Mouse (Mus musculus): ENCODE results near the gene Slc35a1. TPM values are rescaled to one million over a fixed set of nuclear protein-coding genes. Genes with fewer than 3 reads are reported as not detected.

Gene Slc35a1
- total RNA-seq, 2 experiments from 2014 or later, result 25.6 to 26.2 TPM

GRCm38 (mm10) chr4:34661514-34661913 is 25.7 kb downstream of the Slc35a1 start:
- intact Hi-C loops (cut with DNase I), result no loop called here
- no peak for DNase-seq (ENCODE audit: extremely low spot score in 1 of 2, low spot score in 2 of 2)

DNA sequence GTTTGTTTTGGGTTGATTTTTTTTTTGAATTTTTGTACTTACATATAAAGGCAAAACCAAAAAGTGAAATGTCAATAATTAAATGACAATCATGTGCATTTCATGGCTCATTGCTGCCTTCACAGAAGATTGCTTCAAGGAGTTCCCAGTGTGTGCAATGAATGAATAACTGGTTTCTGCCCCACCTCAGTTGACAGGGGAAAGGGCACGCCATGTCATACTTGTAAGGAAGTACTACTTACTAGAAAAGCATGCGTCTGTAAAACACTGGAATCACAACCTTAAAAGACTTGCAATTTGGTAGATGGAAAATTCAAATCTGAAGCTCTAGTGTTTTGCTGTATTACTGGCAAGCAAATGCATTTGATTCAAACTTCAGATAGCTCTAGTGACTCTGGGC is 28.2 kb downstream of the Slc35a1 start:
- DNase-seq (ENCODE audit: extremely low spot score in 1 of 2, low spot score in 2 of 2), result no peak
- intact Hi-C loops (cut with DNase I), result no loop called here

GRCm38 (mm10) chr4:34656101-34656500 is 31.1 kb downstream of the Slc35a1 start:
- DNase-seq (ENCODE audit: extremely low spot score in 1 of 2, low spot score in 2 of 2), result no peak
- intact Hi-C loops (cut with DNase I), result no loop called here

DNA sequence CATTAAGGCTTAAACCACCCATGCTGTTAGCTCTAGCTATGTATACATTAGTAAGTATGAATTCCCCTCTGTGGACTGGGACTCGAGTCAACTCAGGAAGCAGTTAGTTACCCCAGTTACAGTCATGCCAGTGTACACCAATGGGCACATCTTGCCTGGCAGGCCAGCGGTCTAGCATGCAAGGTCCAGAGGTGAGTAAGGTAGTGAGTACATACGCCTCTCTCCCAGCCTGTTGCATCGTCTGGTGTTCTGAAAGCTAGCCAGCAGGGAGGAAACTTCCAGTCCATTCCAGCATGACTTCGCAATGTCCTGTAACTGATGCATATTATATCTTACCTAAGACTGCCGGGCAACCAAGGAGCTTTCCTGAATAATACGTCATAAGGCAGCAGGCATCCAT is 34.1 kb downstream of the Slc35a1 start:
- intact Hi-C loops (cut with DNase I), result no loop called here
- no peak for DNase-seq (ENCODE audit: extremely low spot score in 1 of 2, low spot score in 2 of 2)

GRCm38 (mm10) chr4:34644779-34645178 is 42.5 kb downstream of the Slc35a1 start:
- intact Hi-C loops (cut with DNase I), result no loop called here
- no peak for DNase-seq (ENCODE audit: extremely low spot score in 1 of 2, low spot score in 2 of 2)

GRCm38 (mm10) chr4:34640731-34641130 is 46.5 kb downstream of the Slc35a1 start:
- no peak for DNase-seq (ENCODE audit: extremely low spot score in 1 of 2, low spot score in 2 of 2)
- intact Hi-C loops (cut with DNase I), result no loop called here

GRCm38 (mm10) chr4:34639745-34640364 is 47.4 kb downstream of the Slc35a1 start:
- intact Hi-C loops (cut with DNase I), result no loop called here
- DNase-seq (ENCODE audit: extremely low spot score in 1 of 2, low spot score in 2 of 2), result no peak

GRCm38 (mm10) chr4:34637851-34638250 is 49.4 kb downstream of the Slc35a1 start:
- intact Hi-C loops (cut with DNase I), result no loop called here
- no peak for DNase-seq (ENCODE audit: extremely low spot score in 1 of 2, low spot score in 2 of 2)

DNA sequence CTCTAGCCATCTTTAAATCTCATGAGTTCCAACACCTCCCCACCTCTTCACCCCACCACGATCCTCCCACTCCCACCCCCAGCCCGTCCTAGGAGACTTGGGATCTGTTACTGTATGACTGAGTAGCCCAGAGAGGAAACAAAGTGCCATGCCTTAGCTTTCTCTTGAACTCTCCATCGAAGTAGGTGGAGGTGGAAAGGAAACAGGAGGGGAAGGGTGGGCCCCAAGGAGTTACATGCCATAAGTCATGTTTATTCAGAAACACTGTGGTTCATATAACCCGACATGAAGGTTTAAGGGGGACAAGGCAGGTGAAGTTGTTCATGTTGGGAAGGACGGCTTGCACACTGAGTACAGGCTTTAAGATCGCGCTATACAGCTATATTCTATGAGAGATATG is 49.9 kb downstream of the Slc35a1 start:
- intact Hi-C loops (cut with DNase I), result no loop called here
- DNase-seq (ENCODE audit: extremely low spot score in 1 of 2, low spot score in 2 of 2), result no peak

DNA sequence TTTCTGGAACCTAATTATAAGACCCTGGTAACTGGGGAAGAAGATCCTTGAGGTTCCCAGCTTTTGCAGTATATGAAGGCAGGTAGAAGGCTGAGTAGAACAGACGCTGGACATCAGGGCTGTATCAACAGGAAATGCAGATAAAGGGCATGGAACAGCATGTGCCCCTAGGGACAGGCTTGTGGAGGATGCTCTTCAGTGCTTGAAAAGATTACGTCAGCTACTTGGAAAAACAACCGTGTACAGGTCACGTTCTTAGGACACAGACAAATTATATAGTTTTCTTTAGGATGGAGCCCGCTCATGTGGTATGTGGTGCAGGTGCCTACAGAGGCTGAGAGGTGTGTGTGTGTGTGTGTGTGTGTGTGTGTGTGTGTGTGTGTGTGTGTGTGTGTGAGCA is 51.2 kb downstream of the Slc35a1 start:
- DNase-seq (ENCODE audit: extremely low spot score in 1 of 2, low spot score in 2 of 2), result no peak
- intact Hi-C loops (cut with DNase I), result no loop called here

DNA sequence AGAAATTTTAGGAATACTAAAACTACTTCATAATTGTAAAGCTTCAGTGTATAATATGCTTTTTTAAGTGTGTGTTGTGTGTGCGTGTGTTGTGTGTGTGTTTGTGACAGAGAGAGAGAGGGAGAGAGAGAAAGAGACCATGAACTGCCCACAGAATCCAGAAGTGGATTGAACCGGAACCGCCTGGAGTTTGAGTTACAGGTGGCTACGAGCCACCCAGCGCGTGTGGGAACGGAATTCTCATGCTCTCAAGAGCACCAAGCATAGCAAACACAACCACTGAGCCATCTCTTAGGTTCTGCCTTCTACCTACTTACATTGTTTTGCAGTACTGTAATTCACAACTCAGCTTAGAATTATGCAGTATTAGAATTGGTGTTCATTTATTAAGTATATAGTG is 53.1 kb downstream of the Slc35a1 start:
- intact Hi-C loops (cut with DNase I), result no loop called here

DNA sequence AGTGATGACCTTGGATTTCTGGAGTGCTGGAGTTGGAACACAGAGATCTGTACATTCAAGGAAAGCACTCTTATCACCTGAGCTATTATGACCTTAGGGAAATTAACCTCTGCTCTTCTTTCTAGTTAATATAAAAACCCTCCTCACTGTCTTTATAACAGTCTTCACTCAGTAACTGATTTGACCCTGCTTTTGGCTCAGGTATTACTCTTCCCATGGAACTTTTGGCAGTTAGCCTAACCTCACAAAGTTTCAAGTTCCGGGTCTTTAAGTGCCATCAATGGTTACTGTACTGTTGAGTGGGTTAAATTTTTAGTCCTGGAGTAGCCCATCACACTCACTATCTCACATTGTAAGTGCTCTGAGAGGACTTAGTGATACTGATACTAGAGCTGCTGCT is 57.3 kb downstream of the Slc35a1 start:
- no peak for DNase-seq (ENCODE audit: extremely low spot score in 1 of 2, low spot score in 2 of 2)
- intact Hi-C loops (cut with DNase I), result no loop called here

More for the DNA sequence above, 53.1 kb downstream of the Slc35a1 start:
- DNase-seq (ENCODE audit: extremely low spot score in 1 of 2, low spot score in 2 of 2), result no peak

GRCm38 (mm10) chr4:34626401-34626800 is 60.8 kb downstream of the Slc35a1 start:
- intact Hi-C loops (cut with DNase I), result no loop called here
- no peak for DNase-seq (ENCODE audit: extremely low spot score in 1 of 2, low spot score in 2 of 2)

- DNase-seq (ENCODE audit: extremely low spot score in 1 of 2, low spot score in 2 of 2), result no peak
- intact Hi-C loops (cut with DNase I), result no loop called here
Measured at GRCm38 (mm10) chr4:34625556-34625955, 61.7 kb downstream of the Slc35a1 start.

DNA sequence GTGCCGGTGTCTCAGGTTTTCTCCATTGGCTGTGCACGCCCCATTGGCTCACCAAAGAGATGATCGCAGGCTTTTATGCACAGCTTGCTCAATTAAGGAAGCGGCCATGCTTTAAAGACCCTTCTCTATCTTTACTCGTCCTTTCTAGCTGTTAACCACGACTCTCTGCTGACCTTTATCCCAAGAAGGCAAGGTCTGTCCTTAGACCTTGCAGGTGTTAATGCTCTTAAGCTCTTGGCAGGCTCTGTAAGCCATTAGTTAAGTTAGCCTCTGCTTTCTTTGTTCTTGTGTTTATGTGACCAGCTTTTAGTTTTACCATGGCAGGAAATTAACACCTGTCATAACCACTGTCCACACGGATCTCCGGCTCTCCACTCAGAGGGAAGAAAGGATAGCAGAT is 71.1 kb downstream of the Slc35a1 start:
- DNase-seq (ENCODE audit: extremely low spot score in 1 of 2, low spot score in 2 of 2), result no peak
- intact Hi-C loops (cut with DNase I), result no loop called here

DNA sequence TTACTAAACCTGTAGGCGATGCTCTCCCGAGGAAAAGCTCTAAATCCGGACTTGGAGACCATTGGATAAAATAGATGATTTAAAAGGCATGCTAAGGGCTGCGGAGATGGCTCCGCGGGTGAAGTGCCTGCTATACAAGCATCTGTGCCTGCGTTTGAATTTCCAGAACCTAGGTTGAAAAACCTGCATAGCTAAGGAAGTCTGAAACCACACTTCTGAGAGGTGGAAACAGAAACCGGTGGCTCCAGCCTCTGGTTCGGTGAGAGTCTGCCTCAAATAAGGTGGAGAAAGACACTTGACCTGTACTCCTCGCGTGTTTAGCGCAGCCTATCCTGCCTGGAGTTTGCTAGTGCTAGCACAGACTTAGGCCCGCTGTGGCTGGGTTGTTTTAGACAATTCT is 71.9 kb downstream of the Slc35a1 start:
- intact Hi-C loops (cut with DNase I), result no loop called here

GRCm38 (mm10) chr4:34614630-34615094 is 72.6 kb downstream of the Slc35a1 start, which contains the start of the genes Orc3 and Rars2:
Gene Orc3 (minus strand): TSS chr4:34614944.
Gene Rars2 (plus strand): TSS chr4:34614957.
- peak; percentile 85 to 95 for DNase-seq (ENCODE audit: extremely low spot score in 1 of 2, low spot score in 2 of 2)
- intact Hi-C loops (cut with DNase I), result no loop called here

More for the DNA sequence above, 71.9 kb downstream of the Slc35a1 start:
- no peak for DNase-seq (ENCODE audit: extremely low spot score in 1 of 2, low spot score in 2 of 2)

- peak in 1 of 2 experiments; percentile 42 for DNase-seq (ENCODE audit: extremely low spot score in 1 of 2, low spot score in 2 of 2)
- intact Hi-C loops (cut with DNase I), result no loop called here
Measured at GRCm38 (mm10) chr4:34613571-34614145, 73.6 kb downstream of the Slc35a1 start.

All from left cerebral cortex, postnatal 10 days (tissue).